Mouse (Mus musculus): ENCODE data around the gene Scarf2. TPM values are rescaled to one million over a fixed set of nuclear protein-coding genes. Genes with fewer than 3 reads are reported as not detected.

The Scarf2 gene
- polyA plus RNA-seq, 1 experiment: 15.5 TPM

GRCm38 (mm10) chr16:17771117-17771865 is 25.8 kb upstream of the Scarf2 start:
- TF ChIP-seq POLR2A (IDR thresholded peaks at IDR 0.05; ENCODE audit: borderline replicate concordance, extremely low read depth, insufficient read depth, insufficient read length, poor library complexity, severe bottlenecking): no peak
- peak; percentile 6 for DNase-seq (ENCODE audit: low read depth)

- no peak for TF ChIP-seq POLR2A (IDR thresholded peaks at IDR 0.05; ENCODE audit: borderline replicate concordance, extremely low read depth, insufficient read depth, insufficient read length, poor library complexity, severe bottlenecking)
- peak; percentile 68; the same call in 1 of the 2 replicates for TF ChIP-seq CTCF (IDR thresholded peaks at IDR 0.05; ENCODE audit: borderline replicate concordance, extremely low read depth, insufficient read depth, insufficient read length)
- DNase-seq (ENCODE audit: low read depth): no peak
Observed at GRCm38 (mm10) chr16:17776828-17777227, 20.3 kb upstream of the Scarf2 start.

GRCm38 (mm10) chr16:17778223-17778622 is 18.9 kb upstream of the Scarf2 start:
- no peak for TF ChIP-seq CTCF (IDR thresholded peaks at IDR 0.05; ENCODE audit: borderline replicate concordance, extremely low read depth, insufficient read depth, insufficient read length)
- no peak for TF ChIP-seq POLR2A (IDR thresholded peaks at IDR 0.05; ENCODE audit: borderline replicate concordance, extremely low read depth, insufficient read depth, insufficient read length, poor library complexity, severe bottlenecking)
- no peak for DNase-seq (ENCODE audit: low read depth)

- no peak for DNase-seq (ENCODE audit: low read depth)
- no peak for TF ChIP-seq POLR2A (IDR thresholded peaks at IDR 0.05; ENCODE audit: borderline replicate concordance, extremely low read depth, insufficient read depth, insufficient read length, poor library complexity, severe bottlenecking)
- no peak for TF ChIP-seq CTCF (IDR thresholded peaks at IDR 0.05; ENCODE audit: borderline replicate concordance, extremely low read depth, insufficient read depth, insufficient read length)
Observed at GRCm38 (mm10) chr16:17779692-17780091, 17.4 kb upstream of the Scarf2 start.

GRCm38 (mm10) chr16:17785337-17785736 is 11.7 kb upstream of the Scarf2 start:
- TF ChIP-seq CTCF (IDR thresholded peaks at IDR 0.05; ENCODE audit: borderline replicate concordance, extremely low read depth, insufficient read depth, insufficient read length) (peak; percentile 7; the same call in 1 of the 2 replicates), POLR2A (IDR thresholded peaks at IDR 0.05; ENCODE audit: borderline replicate concordance, extremely low read depth, insufficient read depth, insufficient read length, poor library complexity, severe bottlenecking) (no peak)
- DNase-seq (ENCODE audit: low read depth): no peak

- DNase-seq (ENCODE audit: low read depth): no peak
- no peak for TF ChIP-seq CTCF (IDR thresholded peaks at IDR 0.05; ENCODE audit: borderline replicate concordance, extremely low read depth, insufficient read depth, insufficient read length)
- no peak for TF ChIP-seq POLR2A (IDR thresholded peaks at IDR 0.05; ENCODE audit: borderline replicate concordance, extremely low read depth, insufficient read depth, insufficient read length, poor library complexity, severe bottlenecking)
Observed at GRCm38 (mm10) chr16:17792728-17793127, 4.4 kb upstream of the Scarf2 start.

GRCm38 (mm10) chr16:17794047-17794446 is 3.0 kb upstream of the Scarf2 start:
- no peak for DNase-seq (ENCODE audit: low read depth)
- TF ChIP-seq POLR2A (IDR thresholded peaks at IDR 0.05; ENCODE audit: borderline replicate concordance, extremely low read depth, insufficient read depth, insufficient read length, poor library complexity, severe bottlenecking) (no peak), CTCF (IDR thresholded peaks at IDR 0.05; ENCODE audit: borderline replicate concordance, extremely low read depth, insufficient read depth, insufficient read length) (no peak)

GRCm38 (mm10) chr16:17795643-17796042 is 1.4 kb upstream of the Scarf2 start:
- DNase-seq (ENCODE audit: low read depth): no peak
- TF ChIP-seq CTCF (IDR thresholded peaks at IDR 0.05; ENCODE audit: borderline replicate concordance, extremely low read depth, insufficient read depth, insufficient read length): no peak

GRCm38 (mm10) chr16:17796519-17796918 is 563 bp upstream of the Scarf2 start:
- no peak for DNase-seq (ENCODE audit: low read depth)
- TF ChIP-seq CTCF (IDR thresholded peaks at IDR 0.05; ENCODE audit: borderline replicate concordance, extremely low read depth, insufficient read depth, insufficient read length): no peak
- no peak for TF ChIP-seq POLR2A (IDR thresholded peaks at IDR 0.05; ENCODE audit: borderline replicate concordance, extremely low read depth, insufficient read depth, insufficient read length, poor library complexity, severe bottlenecking)

GRCm38 (mm10) chr16:17797812-17798311 is 780 bp downstream of the Scarf2 start:
- no peak for DNase-seq (ENCODE audit: low read depth)
- TF ChIP-seq CTCF (IDR thresholded peaks at IDR 0.05; ENCODE audit: borderline replicate concordance, extremely low read depth, insufficient read depth, insufficient read length) (no peak), POLR2A (IDR thresholded peaks at IDR 0.05; ENCODE audit: borderline replicate concordance, extremely low read depth, insufficient read depth, insufficient read length, poor library complexity, severe bottlenecking) (no peak)

GRCm38 (mm10) chr16:17798321-17799180 is 1.5 kb downstream of the Scarf2 start:
- no peak for TF ChIP-seq POLR2A (IDR thresholded peaks at IDR 0.05; ENCODE audit: borderline replicate concordance, extremely low read depth, insufficient read depth, insufficient read length, poor library complexity, severe bottlenecking)
- TF ChIP-seq CTCF (IDR thresholded peaks at IDR 0.05; ENCODE audit: borderline replicate concordance, extremely low read depth, insufficient read depth, insufficient read length): no peak
- no peak for DNase-seq (ENCODE audit: low read depth)
